Mouse (Mus musculus) myocyte (in vitro differentiated cells): Measurements from ENCODE around the gene Pold4.

Source experiments
- E2F4 ChIP-seq: IDR thresholded peaks from one replicate; pipeline ENCODE4 v1.6.1; 2011; ENCODE audit warnings: mild to moderate bottlenecking, control low read depth, moderate library complexity; ENCODE audit not compliant: insufficient read depth
- MAX ChIP-seq: IDR thresholded peaks from one replicate; pipeline ENCODE4 v1.6.1; 2011; ENCODE audit warnings: low read depth, mild to moderate bottlenecking, control low read depth
- POLR2A ChIP-seq: IDR thresholded peaks from one replicate; pipeline ENCODE4 v1.6.1; 2011; ENCODE audit warnings: low read depth, mild to moderate bottlenecking, control low read depth, moderate library complexity; ENCODE audit not compliant: insufficient read length
- SRF ChIP-seq: IDR thresholded peaks from one replicate; pipeline ENCODE4 v1.6.1; 2011; ENCODE audit warnings: low read depth; ENCODE audit not compliant: control insufficient read depth, insufficient read length
- TCF12 ChIP-seq: IDR thresholded peaks from one replicate; pipeline ENCODE4 v1.6.1; 2011; ENCODE audit warnings: mild to moderate bottlenecking, control low read depth; ENCODE audit not compliant: poor library complexity, insufficient read depth, severe bottlenecking

GRCm38 (mm10) chr19:4227446-4227845 is 4.3 kb upstream of the Pold4 start:
- TF ChIP-seq POLR2A (no peak), MAX (no peak), SRF (no peak), TCF12 (no peak), E2F4 (no peak)
